Mouse (Mus musculus): ENCODE results near the gene Elf5.

Gene Elf5

DNA sequence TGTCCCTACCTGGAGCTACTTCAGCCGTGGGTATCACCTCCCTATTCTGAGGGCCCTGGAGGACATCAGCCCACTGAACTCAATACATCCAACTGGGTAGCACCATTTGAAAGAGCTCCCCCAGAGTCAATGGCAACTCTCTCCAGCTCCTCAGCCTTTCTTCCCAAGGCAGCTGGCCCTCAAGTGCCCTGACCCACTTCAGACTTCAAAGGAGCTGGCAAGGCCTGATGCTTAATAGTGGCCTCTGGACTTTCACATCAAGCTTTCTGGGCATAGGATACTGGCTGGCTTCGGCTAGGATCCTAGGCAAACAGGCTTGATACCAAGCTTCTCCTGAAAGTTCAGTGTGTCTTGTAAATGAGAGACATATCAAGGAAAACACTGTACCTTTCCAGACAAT is 23.6 kb downstream of the Elf5 start:
- no peak for DNase-seq (ENCODE audit: low read depth, low spot score)

DNA sequence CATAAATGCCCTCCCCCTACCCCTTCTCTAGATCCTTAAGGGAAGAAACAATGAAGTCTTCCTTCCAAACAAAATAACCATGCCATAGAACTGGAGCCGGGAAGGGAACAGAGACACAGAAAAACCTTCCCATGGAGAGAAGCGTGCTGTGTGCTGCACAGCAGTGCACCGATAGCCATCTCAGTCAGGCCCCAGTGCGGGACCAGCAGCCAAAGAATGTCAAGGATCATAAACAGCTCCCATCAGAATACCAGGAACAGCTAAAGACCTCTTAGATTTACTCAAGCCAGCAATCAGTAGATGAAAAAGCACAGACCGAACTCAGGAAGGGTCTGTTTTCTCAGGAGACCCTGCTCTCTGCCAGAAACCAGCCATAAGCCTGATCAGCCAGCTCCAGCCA is 25.0 kb downstream of the Elf5 start:
- DNase-seq (ENCODE audit: low read depth, low spot score): no peak

- no peak for DNase-seq (ENCODE audit: low read depth, low spot score)
Measured at GRCm38 (mm10) chr2:103439071-103439622, 27.7 kb downstream of the Elf5 start.

- peak; percentile 38 for DNase-seq (ENCODE audit: low read depth, low spot score)
Measured at GRCm38 (mm10) chr2:103439710-103440109, 28.2 kb downstream of the Elf5 start.

GRCm38 (mm10) chr2:103445776-103446175 is 34.3 kb downstream of the Elf5 start:
- peak; percentile 53 for DNase-seq (ENCODE audit: low read depth, low spot score)

GRCm38 (mm10) chr2:103446326-103446725 is 34.8 kb downstream of the Elf5 start:
- no peak for DNase-seq (ENCODE audit: low read depth, low spot score)

- DNase-seq (ENCODE audit: low read depth, low spot score): no peak
Measured at GRCm38 (mm10) chr2:103448947-103449560, 37.6 kb downstream of the Elf5 start.

- DNase-seq (ENCODE audit: low read depth, low spot score): no peak
Measured at GRCm38 (mm10) chr2:103449813-103450212, 38.3 kb downstream of the Elf5 start.

- DNase-seq (ENCODE audit: low read depth, low spot score): no peak
Measured at GRCm38 (mm10) chr2:103450267-103450666, 38.8 kb downstream of the Elf5 start.

DNA sequence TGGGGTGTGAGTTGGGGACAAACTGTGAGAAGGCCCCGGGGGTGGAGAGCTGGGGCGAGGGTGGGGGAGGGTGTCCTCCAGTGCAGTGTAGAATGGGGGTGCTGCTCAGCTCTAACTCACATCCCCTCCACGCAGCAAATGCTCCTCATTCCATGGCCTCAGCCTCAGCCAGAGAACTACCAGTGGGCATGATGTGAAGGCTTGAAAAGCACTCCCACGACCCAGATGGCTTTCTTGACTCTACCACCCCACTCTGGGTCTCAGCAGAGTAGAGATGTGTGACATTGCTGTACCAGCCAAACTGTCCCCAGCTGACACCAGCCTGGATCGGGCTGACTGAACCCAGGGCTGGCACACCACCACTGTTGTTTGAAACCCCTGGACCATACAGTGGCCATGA is 41.1 kb downstream of the Elf5 start:
- no peak for DNase-seq (ENCODE audit: low read depth, low spot score)

DNA sequence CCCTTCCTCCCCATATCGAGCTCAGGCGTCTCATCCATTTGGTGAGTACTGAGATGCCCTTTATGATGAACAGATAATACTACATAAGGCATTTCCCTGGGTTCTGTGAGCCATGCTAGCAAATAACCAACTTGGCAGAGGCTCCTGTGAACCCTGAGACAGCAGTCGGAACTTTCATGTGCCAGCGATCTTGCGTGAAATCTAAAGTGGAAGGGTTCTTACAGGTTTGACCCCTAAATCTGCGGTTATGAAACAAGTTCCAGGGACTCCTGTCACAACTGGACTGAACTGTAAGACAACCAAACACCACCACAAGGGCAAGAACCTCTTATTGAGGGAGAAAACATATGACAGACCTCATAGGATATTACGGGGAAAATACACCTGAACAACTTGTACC is 44.3 kb downstream of the Elf5 start:
- no peak for DNase-seq (ENCODE audit: low read depth, low spot score)

DNA sequence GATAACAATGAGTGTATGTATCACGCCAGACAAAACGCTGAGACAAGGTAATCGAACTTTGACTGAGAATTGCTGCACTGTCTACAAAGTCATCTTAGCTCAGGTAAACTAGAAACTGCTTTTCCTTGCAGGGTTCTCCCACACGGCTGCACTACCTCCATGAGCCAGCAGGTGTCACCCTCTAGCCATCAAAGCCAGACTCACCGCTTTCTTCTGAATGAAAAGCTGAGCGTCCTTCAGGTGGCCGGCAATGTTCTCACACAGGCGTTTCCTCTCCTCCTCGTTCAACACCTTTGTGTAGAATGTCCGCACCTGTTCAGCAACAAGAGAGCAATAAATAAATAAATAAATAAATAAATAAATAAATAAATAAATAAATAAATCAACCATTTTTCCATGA is 45.2 kb downstream of the Elf5 start:
- DNase-seq (ENCODE audit: low read depth, low spot score): peak; percentile 60

DNA sequence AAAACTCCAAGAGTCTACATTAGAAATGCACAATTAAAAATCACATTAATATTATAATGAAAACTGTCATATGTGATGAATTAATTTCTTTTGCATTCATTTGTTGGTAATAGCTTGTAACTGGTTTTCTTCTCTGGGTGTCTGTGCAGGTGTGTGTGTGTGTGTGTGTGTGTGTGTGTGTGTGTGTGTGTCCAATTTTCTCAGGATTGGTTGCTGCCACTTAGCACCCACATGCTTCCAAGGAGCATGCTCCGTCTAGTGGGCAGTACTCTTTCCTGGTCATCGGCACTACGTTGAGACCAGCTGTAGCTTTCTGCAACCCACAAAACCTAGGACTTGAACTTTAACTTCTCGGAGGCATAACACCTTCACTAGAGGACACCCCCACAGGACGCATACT is 45.6 kb downstream of the Elf5 start:
- no peak for DNase-seq (ENCODE audit: low read depth, low spot score)

DNA sequence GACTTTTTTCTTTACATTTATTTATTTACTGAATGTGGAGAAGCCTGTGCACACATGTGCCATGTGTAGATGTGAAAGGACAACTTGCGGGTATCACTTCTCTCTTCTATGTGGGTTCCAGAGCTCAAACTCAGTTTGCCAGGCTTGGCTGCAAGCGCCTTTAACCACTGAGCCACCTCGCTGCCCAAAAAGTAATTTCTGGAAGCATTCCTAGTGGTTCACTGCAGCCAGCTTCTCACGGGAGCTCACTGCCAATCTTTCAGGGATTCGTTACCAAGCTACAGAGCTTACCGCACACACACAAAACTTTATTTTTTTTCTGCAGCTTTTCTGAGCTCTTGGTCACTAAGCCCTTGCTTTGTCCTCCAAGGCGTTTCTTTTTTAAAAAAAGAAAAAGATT is 46.1 kb downstream of the Elf5 start:
- no peak for DNase-seq (ENCODE audit: low read depth, low spot score)

GRCm38 (mm10) chr2:103459069-103459468 is 47.6 kb downstream of the Elf5 start:
- no peak for DNase-seq (ENCODE audit: low read depth, low spot score)

DNA sequence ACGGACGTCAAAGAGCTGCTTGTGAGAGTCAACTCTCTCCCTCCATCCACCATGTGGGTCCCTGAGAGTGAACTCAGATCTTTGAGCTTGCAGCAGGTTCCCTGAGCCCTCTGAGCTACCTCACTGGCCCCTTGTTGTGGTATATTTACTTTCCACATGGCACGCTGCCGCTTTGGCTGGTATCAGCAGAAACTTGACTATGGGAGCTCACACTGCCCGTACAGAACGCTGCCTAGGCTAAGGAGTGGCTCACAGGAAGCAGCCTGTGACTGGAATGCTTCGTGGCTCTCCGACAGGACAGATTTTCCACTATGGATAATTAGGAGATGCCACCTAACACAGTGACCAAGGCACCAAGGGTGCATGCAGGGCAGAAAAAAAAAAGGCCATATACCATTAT is 49.7 kb downstream of the Elf5 start:
- DNase-seq (ENCODE audit: low read depth, low spot score): no peak

DNA sequence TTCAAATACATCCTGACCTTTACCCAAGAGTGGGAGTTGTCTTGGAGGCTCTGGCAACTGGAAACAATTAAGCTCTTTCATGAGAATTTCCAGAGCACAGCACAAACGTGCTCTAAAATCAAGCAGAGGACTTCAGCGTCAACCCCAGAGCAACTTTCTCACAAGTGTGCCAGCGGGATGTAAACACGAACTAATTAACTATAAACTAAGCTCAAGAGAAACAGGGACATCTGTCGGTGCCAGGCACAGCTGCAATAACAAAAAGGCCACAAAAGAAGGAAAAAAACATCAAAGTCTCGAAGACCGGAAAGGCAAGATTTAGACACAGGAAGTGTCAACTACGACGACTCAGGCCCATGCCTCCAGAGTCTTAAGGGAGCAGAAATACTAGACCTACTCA is 50.3 kb downstream of the Elf5 start:
- no peak for DNase-seq (ENCODE audit: low read depth, low spot score)

DNA sequence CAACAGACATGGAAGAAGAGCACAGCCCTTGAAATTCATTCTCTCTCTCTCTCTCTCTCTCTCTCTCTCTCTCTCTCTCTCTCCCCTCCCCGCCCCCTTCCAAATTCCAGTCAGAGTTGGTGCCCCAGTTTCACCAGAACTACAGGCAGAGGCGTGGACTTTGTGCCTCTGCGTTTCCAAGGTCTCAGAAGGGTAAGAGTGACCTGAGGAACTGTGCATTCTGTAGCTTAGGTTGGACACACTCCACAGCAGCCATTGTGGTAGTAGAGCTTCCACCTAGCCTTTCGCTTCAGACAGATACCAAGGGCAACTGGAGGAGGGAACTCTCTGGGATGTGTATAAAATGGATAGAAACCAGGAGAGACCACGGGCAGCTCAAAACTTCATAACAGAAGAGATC is 51.3 kb downstream of the Elf5 start:
- no peak for DNase-seq (ENCODE audit: low read depth, low spot score)

DNA sequence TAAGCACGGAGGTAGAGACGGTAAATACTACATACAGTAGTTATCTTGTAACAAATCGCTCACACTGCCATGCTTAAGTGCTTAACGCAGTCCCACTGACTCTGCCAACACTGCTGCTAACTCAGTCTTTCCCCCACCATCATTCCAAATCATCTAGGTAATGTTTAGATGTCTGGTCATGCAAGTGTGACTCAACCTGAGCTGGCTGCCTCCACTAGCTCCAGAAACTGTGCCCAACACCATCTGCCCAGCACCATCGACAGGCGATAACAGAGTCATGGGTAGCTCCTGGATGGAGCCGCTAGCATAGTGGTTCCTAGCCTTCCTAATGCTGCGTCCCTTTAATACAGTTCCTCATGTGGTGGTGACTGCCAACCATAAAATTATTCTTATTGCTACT is 53.0 kb downstream of the Elf5 start:
- DNase-seq (ENCODE audit: low read depth, low spot score): no peak

DNA sequence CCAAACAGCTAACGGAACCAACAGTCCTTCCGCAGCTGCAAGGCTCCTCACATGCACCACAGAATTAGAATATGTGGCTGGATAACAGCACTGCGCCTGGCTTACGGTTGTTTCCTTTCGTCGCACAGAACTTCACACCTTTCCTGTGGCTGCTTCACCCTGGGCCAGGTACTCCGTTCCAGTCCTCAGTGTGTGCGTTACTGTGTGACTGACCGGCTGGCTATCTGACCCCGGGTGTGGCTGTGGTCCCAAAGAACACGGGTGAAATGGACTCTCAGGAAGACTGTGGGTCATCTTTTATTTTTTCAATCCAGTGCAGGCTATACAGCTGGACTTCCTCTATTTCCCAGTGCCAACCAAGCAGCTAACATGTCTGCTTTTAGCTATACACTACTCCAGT is 53.9 kb downstream of the Elf5 start:
- DNase-seq (ENCODE audit: low read depth, low spot score): no peak

- DNase-seq (ENCODE audit: low read depth, low spot score): no peak
Measured at GRCm38 (mm10) chr2:103466272-103466671, 54.8 kb downstream of the Elf5 start.

DNA sequence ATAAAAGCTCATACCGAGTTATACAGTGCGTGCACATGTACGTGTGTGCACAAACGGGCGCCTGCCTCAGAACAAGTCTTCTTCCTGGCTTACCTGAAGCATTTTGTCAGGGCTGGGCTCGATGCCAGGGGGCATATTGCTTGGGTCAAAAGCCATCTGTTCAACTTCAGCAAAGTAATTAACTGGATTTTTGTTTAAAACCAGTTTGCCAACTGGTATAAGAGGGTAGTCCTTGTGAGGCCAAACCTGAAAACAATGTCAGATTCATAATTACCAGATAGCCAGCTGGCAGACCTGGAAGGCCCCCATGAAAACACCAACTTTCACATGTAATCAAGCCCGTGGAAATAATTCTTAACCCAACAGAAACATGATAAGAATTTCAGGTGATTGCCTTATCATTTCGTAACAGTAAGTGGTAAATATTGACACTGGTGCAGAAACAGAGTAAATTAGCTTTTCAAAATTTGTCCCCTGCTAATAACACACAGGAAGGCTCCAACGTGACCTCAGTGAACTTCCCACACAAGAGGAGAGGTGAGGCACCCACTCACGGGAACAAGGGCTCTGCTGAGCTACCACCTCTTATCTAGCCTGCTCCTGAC is 55.6 kb downstream of the Elf5 start:
- no peak for DNase-seq (ENCODE audit: low read depth, low spot score)

- no peak for DNase-seq (ENCODE audit: low read depth, low spot score)
Measured at GRCm38 (mm10) chr2:103473362-103473761, 61.9 kb downstream of the Elf5 start.

GRCm38 (mm10) chr2:103476180-103476579 is 64.7 kb downstream of the Elf5 start:
- no peak for DNase-seq (ENCODE audit: low read depth, low spot score)
